Mouse (Mus musculus): ENCODE results near the gene Zfp365. TPM values are rescaled to one million over a fixed set of nuclear protein-coding genes. Genes with fewer than 3 reads are reported as not detected.

Gene Zfp365
- 1.7 and 2.1 TPM in 2 replicates for polyA plus RNA-seq (2014; fragmentation: Nextera tagmentation; extraction: Ambion mirVana)

- Histone ChIP-seq H3K36me3 (ENCODE audit: control insufficient read depth, insufficient read depth, low read length) (no peaks in the 10 kb centered on the region), H3K4me3 (ENCODE audit: low read depth, low read length) (peak within 1 kb of the TSS; percentile 70), H3K27me3 (ENCODE audit: control insufficient read depth, insufficient read depth, low read length) (no peaks in the 10 kb centered on the region), H3K9ac (ENCODE audit: low read length) (peak within 1 kb of the TSS; percentile 57), H3K9me3 (ENCODE audit: control insufficient read depth, low read length) (no peaks in the 10 kb centered on the region), H3K4me1 (ENCODE audit: control insufficient read depth, insufficient read depth, low read length) (no peaks in the 10 kb centered on the region), H3K4me2 (ENCODE audit: low read depth, severe bottlenecking) (peak within 1 kb of the TSS; percentile 91), H3K27ac (replicated peaks; ENCODE audit: low read depth, low read length) (no peak within 1 kb of the TSS)
- DNase-seq (ENCODE audit: low spot score) (peak; percentile 81), ATAC-seq (ENCODE audit: insufficient number of reproducible peaks, low FRiP score, low TSS enrichment, low read depth) (peak; percentile 67)
- under 1% methylated on average over 42 of the region's 43 CpGs for WGBS
Measured at GRCm38 (mm10) chr10:67912337-67912776, at the start of gene Zfp365. Gene Zfp365, minus strand, starts transcription at chr10:67912662.

DNA sequence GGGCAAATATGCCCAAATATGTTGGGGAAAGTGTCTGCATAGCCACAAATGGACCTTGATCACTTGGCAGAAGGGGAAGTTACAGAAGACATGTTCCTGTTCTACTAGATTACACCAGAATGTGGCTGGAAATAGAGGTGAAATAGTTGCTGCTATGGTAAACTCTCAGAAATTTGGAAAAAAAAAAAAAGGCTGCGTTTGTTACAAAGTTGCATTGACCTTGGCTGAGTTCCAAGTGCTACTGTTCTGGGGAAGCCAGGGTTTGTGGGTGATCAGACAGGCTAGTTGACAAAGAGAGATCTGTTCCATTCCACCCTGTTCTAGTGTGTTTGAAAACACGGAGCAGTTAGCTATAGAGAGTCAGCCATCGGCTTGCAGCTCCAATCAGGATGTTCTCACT lies 47.5 kb upstream of the Zfp365 start:
- DNase-seq (ENCODE audit: low spot score) = no peak
- Histone ChIP-seq H3K9ac (ENCODE audit: low read length) (no peak overlapping the region), H3K4me3 (ENCODE audit: low read depth, low read length) (no peak overlapping the region), H3K27ac (replicated peaks; ENCODE audit: low read depth, low read length) (no peak overlapping the region), H3K36me3 (ENCODE audit: control insufficient read depth, insufficient read depth, low read length) (no peaks in the 10 kb centered on the region), H3K4me1 (ENCODE audit: control insufficient read depth, insufficient read depth, low read length) (no peaks in the 10 kb centered on the region), H3K9me3 (ENCODE audit: control insufficient read depth, low read length) (no peaks in the 10 kb centered on the region), H3K27me3 (ENCODE audit: control insufficient read depth, insufficient read depth, low read length) (no peaks in the 10 kb centered on the region), H3K4me2 (ENCODE audit: low read depth, severe bottlenecking) (no peak overlapping the region)
- 84% methylated on average over 3 of the region's 3 CpGs for WGBS
- no peak for ATAC-seq (ENCODE audit: insufficient number of reproducible peaks, low FRiP score, low TSS enrichment, low read depth)

- no peaks in the 10 kb centered on the region for H3K9me3 ChIP-seq (ENCODE audit: control insufficient read depth, low read length)
- ATAC-seq (ENCODE audit: insufficient number of reproducible peaks, low FRiP score, low TSS enrichment, low read depth) (no peak), DNase-seq (ENCODE audit: low spot score) (no peak)
- H3K36me3 ChIP-seq (ENCODE audit: control insufficient read depth, insufficient read depth, low read length) = no peaks in the 10 kb centered on the region
- no peak overlapping the region for H3K4me3 ChIP-seq (ENCODE audit: low read depth, low read length)
- H3K4me2 ChIP-seq (ENCODE audit: low read depth, severe bottlenecking) = no peak overlapping the region
- 87% methylated on average over 2 of the region's 2 CpGs for WGBS
- no peak overlapping the region for H3K9ac ChIP-seq (ENCODE audit: low read length)
- no peaks in the 10 kb centered on the region for H3K4me1 ChIP-seq (ENCODE audit: control insufficient read depth, insufficient read depth, low read length)
- no peaks in the 10 kb centered on the region for H3K27me3 ChIP-seq (ENCODE audit: control insufficient read depth, insufficient read depth, low read length)
- H3K27ac ChIP-seq (replicated peaks; ENCODE audit: low read depth, low read length) = no peak overlapping the region
Measured at GRCm38 (mm10) chr10:67955982-67956381, 43.5 kb upstream of the Zfp365 start.

GRCm38 (mm10) chr10:67951690-67952089 lies 39.2 kb upstream of the Zfp365 start:
- Histone ChIP-seq H3K4me2 (ENCODE audit: low read depth, severe bottlenecking) (no peak overlapping the region), H3K27me3 (ENCODE audit: control insufficient read depth, insufficient read depth, low read length) (no peaks in the 10 kb centered on the region), H3K36me3 (ENCODE audit: control insufficient read depth, insufficient read depth, low read length) (no peaks in the 10 kb centered on the region), H3K4me1 (ENCODE audit: control insufficient read depth, insufficient read depth, low read length) (no peaks in the 10 kb centered on the region), H3K4me3 (ENCODE audit: low read depth, low read length) (no peak overlapping the region), H3K9ac (ENCODE audit: low read length) (no peak overlapping the region), H3K9me3 (ENCODE audit: control insufficient read depth, low read length) (no peaks in the 10 kb centered on the region), H3K27ac (replicated peaks; ENCODE audit: low read depth, low read length) (no peak overlapping the region)
- DNase-seq (ENCODE audit: low spot score) (no peak), ATAC-seq (ENCODE audit: insufficient number of reproducible peaks, low FRiP score, low TSS enrichment, low read depth) (no peak)
- 85% methylated on average over 4 of the region's 4 CpGs for WGBS

DNA sequence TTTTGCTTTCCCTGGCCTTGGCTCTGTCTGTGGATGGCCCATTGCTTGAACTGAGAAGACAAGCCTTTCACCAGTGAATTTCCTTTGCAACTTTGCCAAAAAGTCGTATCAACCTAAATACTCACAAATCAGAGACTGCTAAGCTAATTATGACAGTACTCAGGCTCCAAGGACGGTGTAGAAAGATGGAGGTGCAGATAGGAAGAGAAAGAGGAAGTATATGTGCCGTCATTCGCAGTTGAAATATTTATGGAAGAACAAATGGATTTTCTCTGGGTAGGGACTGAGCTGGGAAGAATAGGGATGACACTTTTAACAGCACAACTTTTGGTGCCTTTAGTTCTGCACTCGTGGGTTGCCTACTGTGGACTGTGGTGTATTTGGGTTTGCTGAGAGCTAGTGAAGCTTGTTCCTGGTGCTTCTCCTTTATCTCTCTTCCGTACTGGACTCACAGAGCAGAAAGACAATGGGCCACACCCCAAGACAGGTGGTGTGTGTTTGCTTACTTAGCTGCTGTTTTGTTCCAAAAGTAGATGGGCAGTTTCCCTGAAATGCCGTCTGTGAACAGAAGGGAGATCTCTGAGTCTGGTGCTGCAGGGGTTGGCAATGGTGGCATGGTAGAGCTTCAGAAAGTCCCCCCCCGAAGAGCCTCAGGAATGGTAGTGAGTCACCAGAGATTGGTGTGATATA lies 37.7 kb upstream of the Zfp365 start:
- H3K4me3 ChIP-seq (ENCODE audit: low read depth, low read length) = no peak overlapping the region
- DNase-seq (ENCODE audit: low spot score) (no peak), ATAC-seq (ENCODE audit: insufficient number of reproducible peaks, low FRiP score, low TSS enrichment, low read depth) (no peak)
- 87% methylated on average over 8 of the region's 8 CpGs for WGBS
- no peaks in the 10 kb centered on the region for H3K4me1 ChIP-seq (ENCODE audit: control insufficient read depth, insufficient read depth, low read length)
- H3K9me3 ChIP-seq (ENCODE audit: control insufficient read depth, low read length) = no peaks in the 10 kb centered on the region
- H3K36me3 ChIP-seq (ENCODE audit: control insufficient read depth, insufficient read depth, low read length) = no peaks in the 10 kb centered on the region
- H3K4me2 ChIP-seq (ENCODE audit: low read depth, severe bottlenecking) = no peak overlapping the region
- H3K9ac ChIP-seq (ENCODE audit: low read length) = no peak overlapping the region
- no peak overlapping the region for H3K27ac ChIP-seq (replicated peaks; ENCODE audit: low read depth, low read length)
- H3K27me3 ChIP-seq (ENCODE audit: control insufficient read depth, insufficient read depth, low read length) = no peaks in the 10 kb centered on the region

- Histone ChIP-seq H3K4me1 (ENCODE audit: control insufficient read depth, insufficient read depth, low read length) (no peaks in the 10 kb centered on the region), H3K36me3 (ENCODE audit: control insufficient read depth, insufficient read depth, low read length) (no peaks in the 10 kb centered on the region), H3K9me3 (ENCODE audit: control insufficient read depth, low read length) (no peaks in the 10 kb centered on the region), H3K9ac (ENCODE audit: low read length) (no peak overlapping the region), H3K27ac (replicated peaks; ENCODE audit: low read depth, low read length) (no peak overlapping the region), H3K4me3 (ENCODE audit: low read depth, low read length) (no peak overlapping the region), H3K27me3 (ENCODE audit: control insufficient read depth, insufficient read depth, low read length) (no peaks in the 10 kb centered on the region), H3K4me2 (ENCODE audit: low read depth, severe bottlenecking) (no peak overlapping the region)
- no peak for DNase-seq (ENCODE audit: low spot score)
- no peak for ATAC-seq (ENCODE audit: insufficient number of reproducible peaks, low FRiP score, low TSS enrichment, low read depth)
- 79% methylated on average over 4 of the region's 4 CpGs for WGBS
Measured at GRCm38 (mm10) chr10:67943513-67943912, 31.1 kb upstream of the Zfp365 start.

- H3K9ac ChIP-seq (ENCODE audit: low read length) = no peak overlapping the region
- H3K9me3 ChIP-seq (ENCODE audit: control insufficient read depth, low read length) = no peaks in the 10 kb centered on the region
- WGBS = 76% methylated on average over 12 of the region's 12 CpGs
- ATAC-seq (ENCODE audit: insufficient number of reproducible peaks, low FRiP score, low TSS enrichment, low read depth) (no peak), DNase-seq (ENCODE audit: low spot score) (no peak)
- no peak overlapping the region for H3K27ac ChIP-seq (replicated peaks; ENCODE audit: low read depth, low read length)
- H3K4me3 ChIP-seq (ENCODE audit: low read depth, low read length) = no peak overlapping the region
- no peaks in the 10 kb centered on the region for H3K27me3 ChIP-seq (ENCODE audit: control insufficient read depth, insufficient read depth, low read length)
- H3K36me3 ChIP-seq (ENCODE audit: control insufficient read depth, insufficient read depth, low read length) = no peaks in the 10 kb centered on the region
- H3K4me2 ChIP-seq (ENCODE audit: low read depth, severe bottlenecking) = no peak overlapping the region
- H3K4me1 ChIP-seq (ENCODE audit: control insufficient read depth, insufficient read depth, low read length) = no peaks in the 10 kb centered on the region
Measured at GRCm38 (mm10) chr10:67939546-67939945, 27.1 kb upstream of the Zfp365 start.

DNA sequence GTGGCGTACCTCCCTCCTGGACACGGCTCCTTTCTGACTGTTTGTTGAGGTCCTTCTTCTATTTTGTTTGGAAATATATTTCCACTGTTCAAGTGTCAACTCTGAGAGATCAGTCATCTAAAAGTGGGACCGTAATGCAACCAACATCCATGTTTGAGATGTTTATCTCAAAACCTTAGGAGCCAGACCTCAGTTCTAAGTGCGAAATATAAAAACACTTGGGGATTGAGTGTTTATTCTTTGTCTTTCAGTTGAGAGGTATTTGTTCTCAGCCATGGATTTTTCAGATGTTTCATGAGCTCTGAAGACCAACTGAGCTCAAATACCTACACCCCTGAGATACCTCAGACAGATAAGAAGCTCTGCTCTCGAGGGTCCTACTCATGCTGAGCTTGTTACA lies 25.3 kb upstream of the Zfp365 start:
- ATAC-seq (ENCODE audit: insufficient number of reproducible peaks, low FRiP score, low TSS enrichment, low read depth) (no peak), DNase-seq (ENCODE audit: low spot score) (no peak)
- Histone ChIP-seq H3K9ac (ENCODE audit: low read length) (no peak overlapping the region), H3K27me3 (ENCODE audit: control insufficient read depth, insufficient read depth, low read length) (no peaks in the 10 kb centered on the region), H3K4me1 (ENCODE audit: control insufficient read depth, insufficient read depth, low read length) (no peaks in the 10 kb centered on the region), H3K4me3 (ENCODE audit: low read depth, low read length) (no peak overlapping the region), H3K36me3 (ENCODE audit: control insufficient read depth, insufficient read depth, low read length) (no peaks in the 10 kb centered on the region), H3K27ac (replicated peaks; ENCODE audit: low read depth, low read length) (no peak overlapping the region), H3K9me3 (ENCODE audit: control insufficient read depth, low read length) (no peaks in the 10 kb centered on the region), H3K4me2 (ENCODE audit: low read depth, severe bottlenecking) (no peak overlapping the region)
- 91% methylated on average over 5 of the region's 5 CpGs for WGBS

DNA sequence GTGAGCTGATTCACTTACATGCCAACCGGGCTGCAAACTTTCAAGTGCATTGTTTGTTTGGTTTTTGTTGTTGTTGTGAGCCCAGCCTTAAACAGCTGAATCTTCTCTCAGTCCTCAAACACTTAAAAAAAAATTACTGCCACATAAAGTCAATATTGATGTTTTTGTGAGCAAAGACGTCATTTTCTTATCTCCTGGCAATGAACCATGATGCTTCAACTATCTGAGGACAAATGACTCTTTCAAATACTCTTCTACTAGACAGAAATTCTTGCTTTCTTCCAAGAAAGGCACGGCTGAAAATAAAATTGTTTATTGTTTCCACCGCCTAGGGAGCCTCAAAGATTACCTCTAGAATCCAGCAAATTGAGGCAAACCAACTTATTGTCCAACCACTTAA lies 24.5 kb upstream of the Zfp365 start:
- H3K27me3 ChIP-seq (ENCODE audit: control insufficient read depth, insufficient read depth, low read length) = no peaks in the 10 kb centered on the region
- no peak overlapping the region for H3K4me3 ChIP-seq (ENCODE audit: low read depth, low read length)
- no peak overlapping the region for H3K27ac ChIP-seq (replicated peaks; ENCODE audit: low read depth, low read length)
- H3K9me3 ChIP-seq (ENCODE audit: control insufficient read depth, low read length) = no peaks in the 10 kb centered on the region
- WGBS = 84% methylated on average over 4 of the region's 4 CpGs
- ATAC-seq (ENCODE audit: insufficient number of reproducible peaks, low FRiP score, low TSS enrichment, low read depth) (no peak), DNase-seq (ENCODE audit: low spot score) (no peak)
- no peak overlapping the region for H3K4me2 ChIP-seq (ENCODE audit: low read depth, severe bottlenecking)
- H3K36me3 ChIP-seq (ENCODE audit: control insufficient read depth, insufficient read depth, low read length) = no peaks in the 10 kb centered on the region
- no peaks in the 10 kb centered on the region for H3K4me1 ChIP-seq (ENCODE audit: control insufficient read depth, insufficient read depth, low read length)
- no peak overlapping the region for H3K9ac ChIP-seq (ENCODE audit: low read length)

All from limb, embryonic 11.5 days (tissue).